Mouse (Mus musculus) urinary bladder, postnatal 25 days (tissue): ENCODE measurements around the gene Cmah.

Experiments
- DNase-seq: peaks from one replicate; pipeline ENCODE4 v3.0.0; 2022; ENCODE audit warnings: low spot score

Cmah gene

DNA sequence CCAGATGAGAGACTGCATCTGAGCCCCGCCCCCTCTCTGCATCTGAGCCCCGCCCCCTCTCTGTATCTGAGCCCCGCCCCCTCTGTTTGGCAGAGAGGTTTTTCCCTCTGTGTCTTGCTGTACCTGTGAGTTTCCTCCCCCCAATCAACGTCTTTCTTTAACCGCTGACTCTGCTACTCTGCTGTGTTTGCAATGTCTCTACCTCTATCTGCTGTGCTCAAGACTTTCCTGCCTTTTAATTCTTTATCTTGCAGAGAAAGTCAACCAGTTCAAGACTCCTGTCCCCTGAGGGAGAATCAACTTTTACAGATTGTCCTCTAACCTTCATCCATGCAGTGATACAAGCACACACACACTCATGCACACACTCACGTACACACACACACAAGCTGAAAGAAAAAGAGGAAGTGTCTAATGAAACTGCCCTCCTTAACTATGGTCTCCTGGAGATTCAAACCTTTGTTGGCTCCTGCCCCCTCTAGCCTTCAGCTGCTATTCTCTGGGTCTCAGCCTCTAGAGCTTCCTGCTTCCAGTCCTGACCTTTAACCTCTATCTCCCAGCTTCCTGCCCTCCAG, 188.0 kb downstream of the Cmah start:
- DNase-seq, result no peak

- no peak for DNase-seq
Observed at GRCm38 (mm10) chr13:24517757-24518156, 190.6 kb downstream of the Cmah start.

- peak; percentile 38 for DNase-seq
Observed at GRCm38 (mm10) chr13:24518887-24519286, 191.7 kb downstream of the Cmah start.

GRCm38 (mm10) chr13:24519976-24520647, 192.9 kb downstream of the Cmah start:
- no peak for DNase-seq

- DNase-seq, result no peak
Observed at GRCm38 (mm10) chr13:24520796-24521195, 193.6 kb downstream of the Cmah start.

- no peak for DNase-seq
Observed at GRCm38 (mm10) chr13:24521446-24522342, 194.5 kb downstream of the Cmah start.

- DNase-seq, result no peak
Observed at GRCm38 (mm10) chr13:24522343-24522837, 195.2 kb downstream of the Cmah start.

DNA sequence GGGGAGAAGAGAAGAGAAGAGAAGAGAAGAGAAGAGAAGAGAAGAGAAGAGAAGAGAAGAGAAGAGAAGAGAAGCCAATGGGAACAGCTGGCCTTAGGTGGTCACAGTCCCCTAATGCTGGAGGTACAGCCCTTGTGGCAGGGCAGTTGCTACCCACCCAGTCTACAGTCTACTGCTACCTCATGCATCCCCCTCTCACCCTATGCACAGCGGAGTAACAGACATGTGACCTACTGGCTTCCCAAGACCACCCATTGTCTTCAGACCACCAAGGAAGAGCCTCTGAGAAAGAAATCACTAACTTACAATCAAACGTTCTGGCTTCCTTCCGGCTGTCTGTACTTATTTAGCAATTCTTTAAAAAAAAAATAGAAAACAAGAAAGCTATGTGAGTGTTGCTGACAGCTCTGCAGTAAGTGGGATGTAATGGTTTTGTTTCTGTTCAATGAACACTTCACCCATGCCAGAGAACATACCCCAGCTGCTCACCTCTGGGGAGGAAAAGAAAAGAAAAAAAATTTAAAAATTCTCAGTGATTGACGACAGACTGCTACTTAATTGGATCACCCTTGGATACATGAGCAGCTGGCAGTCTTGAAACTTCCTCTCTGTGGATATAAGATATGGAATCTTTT, 196.5 kb downstream of the Cmah start:
- no peak for DNase-seq

GRCm38 (mm10) chr13:24524468-24524867, 197.3 kb downstream of the Cmah start:
- DNase-seq, result no peak

DNA sequence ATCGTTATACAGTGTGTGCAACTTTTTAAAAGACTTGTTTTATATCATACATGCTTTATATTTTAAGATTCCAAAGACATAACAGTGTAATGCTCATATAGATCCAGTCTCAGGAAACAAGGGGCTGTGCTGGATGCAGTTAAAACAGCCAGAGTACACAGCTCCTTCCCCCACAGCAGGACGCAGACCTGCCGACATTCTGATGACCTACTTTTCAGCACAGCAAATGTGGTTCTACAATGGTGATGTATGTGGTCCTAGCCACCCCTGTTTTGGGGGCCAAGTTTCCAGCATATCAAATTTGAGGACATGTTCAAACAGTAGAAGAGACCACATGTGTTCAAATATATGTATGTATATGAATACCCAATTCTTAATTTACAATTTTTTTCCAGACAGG, 198.3 kb downstream of the Cmah start:
- DNase-seq, result no peak

DNA sequence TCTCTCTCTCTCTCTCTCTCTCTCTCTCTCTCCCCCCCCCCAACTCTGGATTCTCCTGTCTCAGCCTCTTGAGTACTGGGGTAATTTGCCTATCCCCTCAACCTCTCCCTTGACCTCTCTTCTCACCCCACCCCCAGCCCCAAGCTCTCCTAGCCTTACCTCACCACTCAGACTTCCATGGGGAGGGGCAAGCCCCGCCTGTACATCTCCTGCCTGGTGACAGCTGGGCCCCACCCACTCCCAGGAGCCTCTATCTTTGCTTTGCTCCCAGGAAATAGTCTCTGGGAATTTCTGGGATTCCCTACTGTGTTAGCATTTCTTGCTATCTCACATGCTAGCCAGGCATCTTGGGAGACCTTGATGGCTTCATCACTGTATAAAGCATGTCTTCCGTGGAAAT, 199.7 kb downstream of the Cmah start:
- no peak for DNase-seq
